Mouse (Mus musculus) retina, embryonic 14.5 days (tissue): Measurements from ENCODE around the gene Ldah.

Source experiments
- DNase-seq: peaks from one replicate; pipeline ENCODE4 v3.0.0-alpha.2; 2015; ENCODE audit warnings: low spot score

The Ldah gene

GRCm38 (mm10) chr12:8281225-8282017 is 73.5 kb downstream of the Ldah start:
- no peak for DNase-seq

- no peak for DNase-seq
These were observed 80.1 kb downstream of the Ldah start for GRCm38 (mm10) chr12:8287970-8288369.

- DNase-seq = no peak
These were observed 81.2 kb downstream of the Ldah start for GRCm38 (mm10) chr12:8289099-8289498.

GRCm38 (mm10) chr12:8289499-8289898 is 81.6 kb downstream of the Ldah start:
- DNase-seq = no peak

GRCm38 (mm10) chr12:8291157-8291853 is 83.4 kb downstream of the Ldah start:
- no peak for DNase-seq

GRCm38 (mm10) chr12:8295307-8295913 is 87.5 kb downstream of the Ldah start:
- no peak for DNase-seq

GRCm38 (mm10) chr12:8296154-8296553 is 88.2 kb downstream of the Ldah start:
- DNase-seq = no peak

- no peak for DNase-seq
These were observed 89.8 kb downstream of the Ldah start for GRCm38 (mm10) chr12:8297586-8298214.

- DNase-seq = no peak
These were observed 90.6 kb downstream of the Ldah start for GRCm38 (mm10) chr12:8298361-8299142.

- DNase-seq = no peak
These were observed 91.5 kb downstream of the Ldah start for GRCm38 (mm10) chr12:8299143-8300110.

- no peak for DNase-seq
These were observed 92.2 kb downstream of the Ldah start for GRCm38 (mm10) chr12:8300111-8300480.

- no peak for DNase-seq
These were observed 92.6 kb downstream of the Ldah start for GRCm38 (mm10) chr12:8300521-8300920.

GRCm38 (mm10) chr12:8301011-8301814 is 93.3 kb downstream of the Ldah start:
- no peak for DNase-seq

GRCm38 (mm10) chr12:8301841-8302431 is 94.0 kb downstream of the Ldah start, which contains the start of gene Gdf7:
Gdf7 (minus strand) TSS chr12:8301954.
- DNase-seq = no peak

- DNase-seq = no peak
These were observed 97.4 kb downstream of the Ldah start for GRCm38 (mm10) chr12:8305258-8305657.

- DNase-seq = peak; percentile 87
These were observed 98.5 kb downstream of the Ldah start for GRCm38 (mm10) chr12:8306432-8306831.

- no peak for DNase-seq
These were observed 99.0 kb downstream of the Ldah start for GRCm38 (mm10) chr12:8306910-8307309.

- no peak for DNase-seq
These were observed 103.1 kb downstream of the Ldah start for GRCm38 (mm10) chr12:8310992-8311391.

- DNase-seq = no peak
These were observed 104.4 kb downstream of the Ldah start for GRCm38 (mm10) chr12:8312266-8312665.
